Mouse (Mus musculus): Measurements from ENCODE around the gene Tfeb.

DNA sequence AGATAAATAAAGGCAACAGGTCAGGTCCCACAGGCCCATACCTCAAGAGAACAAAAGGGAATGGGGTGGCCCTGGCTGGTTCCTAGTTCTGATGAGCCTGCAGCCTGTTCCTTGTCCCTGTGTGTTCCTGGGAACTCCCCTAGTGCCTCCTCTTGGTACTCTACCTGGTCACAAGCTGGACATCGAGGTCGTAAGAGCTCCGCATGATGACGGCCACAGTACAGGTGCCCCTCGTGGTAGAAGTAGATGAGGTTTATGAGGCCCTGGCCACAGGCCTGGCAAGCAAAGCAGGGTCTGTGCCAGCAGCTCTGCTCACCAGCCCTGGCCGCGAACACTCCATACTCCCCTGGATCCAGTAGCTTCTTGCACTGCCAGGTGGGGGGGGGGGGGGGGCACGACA lies 46.9 kb upstream of the Tfeb start:
- TF ChIP-seq FOSL1 (IDR thresholded peaks at IDR 0.05; ENCODE audit: insufficient read depth, low read length, poor library complexity, severe bottlenecking): no peak
- no peak for TF ChIP-seq CTCF (IDR thresholded peaks at IDR 0.05; ENCODE audit: control insufficient read depth, insufficient read depth, insufficient read length)
- no peak for TF ChIP-seq MAX (IDR thresholded peaks at IDR 0.05)
